Mouse (Mus musculus): ENCODE data around the gene Ppp1r12b. TPM values are rescaled to one million over a fixed set of nuclear protein-coding genes. Genes with fewer than 3 reads are reported as not detected.

The Ppp1r12b gene
- total RNA-seq, 4 experiments from 2014 or later: 70.1 to 85.0 (median 73.8) TPM

DNA sequence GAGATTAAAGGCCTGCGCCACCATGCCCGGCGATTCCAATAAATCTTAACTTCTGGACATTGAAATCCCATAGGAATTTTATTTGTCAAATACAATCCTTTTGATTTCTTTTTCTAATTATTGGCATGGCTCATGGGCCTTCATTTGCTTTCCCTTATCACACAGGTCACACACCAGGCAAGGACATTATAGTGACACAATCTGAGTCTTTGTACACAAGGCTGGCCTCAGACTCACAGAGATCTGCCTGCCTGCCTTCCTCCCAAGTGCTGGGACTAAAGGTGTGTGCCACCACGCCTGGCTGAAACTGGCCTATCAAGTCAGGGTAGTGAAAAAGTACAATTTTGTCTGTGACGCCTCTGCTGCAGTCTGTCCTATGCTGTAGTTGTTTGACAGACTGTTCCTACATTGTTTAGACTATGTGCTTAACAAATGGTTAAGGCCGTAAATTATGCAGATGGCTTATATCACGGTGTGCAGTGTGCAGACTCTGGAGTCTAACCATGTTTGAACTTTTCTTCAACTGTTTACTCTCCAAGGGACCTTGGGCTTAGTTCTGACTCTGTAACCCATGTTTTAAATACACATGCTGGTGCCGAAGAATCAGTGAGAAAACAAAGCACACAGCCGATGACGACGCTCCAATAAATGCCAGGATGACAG lies 191.8 kb downstream of the Ppp1r12b start:
- DNase-seq (ENCODE audit: low spot score in 2 of 2): no peak

GRCm38 (mm10) chr1:134763250-134763649 lies 192.5 kb downstream of the Ppp1r12b start:
- no peak for DNase-seq (ENCODE audit: low spot score in 2 of 2)

DNA sequence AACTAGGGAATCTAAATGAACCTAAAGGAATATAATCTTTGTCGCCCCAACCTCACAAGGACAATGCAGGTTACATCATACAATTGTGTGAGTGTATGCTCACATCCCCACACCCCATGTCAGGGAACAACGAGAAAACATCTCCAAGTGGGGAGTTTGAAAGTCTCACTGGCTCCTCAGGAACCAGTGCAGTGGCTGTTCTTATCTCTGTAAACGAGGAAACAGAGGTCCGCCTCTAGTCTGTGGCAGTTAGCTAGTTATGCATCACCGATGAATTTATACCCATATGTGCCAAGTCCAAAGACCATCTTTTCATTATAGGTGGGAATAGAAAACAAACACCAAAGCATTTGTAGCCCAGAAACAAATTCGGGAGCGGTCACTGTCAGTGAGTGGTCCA lies 194.2 kb downstream of the Ppp1r12b start:
- DNase-seq (ENCODE audit: low spot score in 2 of 2): no peak

- no peak for DNase-seq (ENCODE audit: low spot score in 2 of 2)
Measured at GRCm38 (mm10) chr1:134760642-134761041, 195.1 kb downstream of the Ppp1r12b start.

- DNase-seq (ENCODE audit: low spot score in 2 of 2): no peak
Measured at GRCm38 (mm10) chr1:134759133-134759532, 196.6 kb downstream of the Ppp1r12b start.

- no peak for DNase-seq (ENCODE audit: low spot score in 2 of 2)
Measured at GRCm38 (mm10) chr1:134757230-134757629, 198.5 kb downstream of the Ppp1r12b start.

DNA sequence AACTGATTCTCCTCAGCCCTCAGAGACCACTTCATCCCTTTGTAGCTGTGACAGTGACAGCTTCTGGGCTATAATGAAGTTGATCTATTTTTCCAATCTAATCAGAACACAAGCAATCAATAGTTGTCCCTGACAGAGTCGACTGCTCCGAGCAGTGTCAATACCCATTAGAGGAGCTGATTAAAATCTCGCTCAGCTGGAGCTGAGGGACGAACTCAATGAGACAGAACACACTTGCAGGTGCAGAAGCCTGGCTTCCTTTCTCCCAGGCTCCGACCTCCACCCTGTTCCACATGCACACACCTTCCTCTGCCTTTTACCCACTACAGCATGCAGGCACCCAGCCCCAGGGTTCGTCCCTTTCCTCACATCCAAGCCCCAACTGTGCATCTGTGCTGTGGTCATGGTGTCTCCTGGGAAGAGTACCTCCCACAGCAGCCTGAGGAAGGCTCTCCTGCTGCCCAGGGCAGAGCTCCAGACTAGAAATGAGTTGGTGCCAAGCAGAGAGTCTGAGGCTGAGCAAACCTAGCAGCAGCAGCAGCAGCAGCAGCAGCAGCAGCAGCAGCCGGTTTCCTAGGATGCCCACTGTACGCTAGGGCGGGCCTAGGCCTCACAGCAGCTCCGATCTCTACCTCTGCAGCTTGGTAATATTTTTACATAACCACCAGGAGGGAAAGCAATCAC lies 199.4 kb downstream of the Ppp1r12b start:
- no peak for DNase-seq (ENCODE audit: low spot score in 2 of 2)

DNA sequence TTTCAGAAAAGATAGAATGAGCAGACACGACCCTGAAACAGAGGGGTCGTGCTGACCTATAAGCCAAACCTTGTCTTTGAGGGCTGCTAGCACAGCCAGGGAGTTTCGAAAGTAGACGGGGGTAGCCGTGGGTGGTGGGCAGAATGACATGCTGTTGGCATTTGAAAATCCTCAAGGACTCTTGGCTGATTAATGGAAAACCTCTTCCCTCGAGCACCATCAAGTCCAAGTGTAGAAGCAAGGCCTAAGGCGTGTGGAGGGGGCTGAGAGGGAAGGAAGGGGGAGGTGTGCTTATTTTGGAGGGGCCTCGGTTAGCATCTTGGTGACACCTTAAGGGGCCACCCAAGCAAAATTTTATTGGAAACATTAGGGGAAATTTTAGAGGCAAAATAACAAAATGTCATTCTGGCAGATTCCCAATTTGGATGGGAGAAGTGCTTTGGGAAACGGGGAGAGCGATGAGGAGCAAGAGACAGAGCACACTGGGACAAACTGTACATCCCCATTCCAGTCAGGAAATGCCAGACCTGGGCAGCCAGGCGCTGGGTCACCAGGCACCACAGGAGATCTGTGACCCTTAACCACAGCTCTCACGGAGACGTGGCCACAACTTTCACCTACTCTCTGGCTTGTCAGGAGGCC lies 200.1 kb downstream of the Ppp1r12b start:
- no peak for DNase-seq (ENCODE audit: low spot score in 2 of 2)

DNA sequence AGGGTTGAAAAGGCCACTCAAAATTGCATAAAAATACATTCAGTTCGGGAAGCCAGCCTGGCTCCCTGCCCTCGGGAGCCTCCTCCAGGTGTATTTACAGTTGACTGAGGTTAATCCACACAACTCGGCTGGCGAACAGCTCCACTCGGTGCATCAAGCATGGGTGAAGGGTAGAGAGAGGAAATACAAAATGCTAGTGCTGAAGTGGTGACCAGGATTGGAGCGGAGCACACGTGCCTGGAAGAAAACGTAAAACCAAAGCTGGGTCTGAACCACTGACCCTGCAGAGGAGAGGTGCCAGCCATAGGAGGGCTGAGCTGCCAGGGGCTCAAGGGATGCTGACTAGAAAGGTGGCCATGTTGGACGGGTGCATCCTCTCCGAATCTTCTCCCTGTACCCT lies 200.9 kb downstream of the Ppp1r12b start:
- DNase-seq (ENCODE audit: low spot score in 2 of 2): no peak

DNA sequence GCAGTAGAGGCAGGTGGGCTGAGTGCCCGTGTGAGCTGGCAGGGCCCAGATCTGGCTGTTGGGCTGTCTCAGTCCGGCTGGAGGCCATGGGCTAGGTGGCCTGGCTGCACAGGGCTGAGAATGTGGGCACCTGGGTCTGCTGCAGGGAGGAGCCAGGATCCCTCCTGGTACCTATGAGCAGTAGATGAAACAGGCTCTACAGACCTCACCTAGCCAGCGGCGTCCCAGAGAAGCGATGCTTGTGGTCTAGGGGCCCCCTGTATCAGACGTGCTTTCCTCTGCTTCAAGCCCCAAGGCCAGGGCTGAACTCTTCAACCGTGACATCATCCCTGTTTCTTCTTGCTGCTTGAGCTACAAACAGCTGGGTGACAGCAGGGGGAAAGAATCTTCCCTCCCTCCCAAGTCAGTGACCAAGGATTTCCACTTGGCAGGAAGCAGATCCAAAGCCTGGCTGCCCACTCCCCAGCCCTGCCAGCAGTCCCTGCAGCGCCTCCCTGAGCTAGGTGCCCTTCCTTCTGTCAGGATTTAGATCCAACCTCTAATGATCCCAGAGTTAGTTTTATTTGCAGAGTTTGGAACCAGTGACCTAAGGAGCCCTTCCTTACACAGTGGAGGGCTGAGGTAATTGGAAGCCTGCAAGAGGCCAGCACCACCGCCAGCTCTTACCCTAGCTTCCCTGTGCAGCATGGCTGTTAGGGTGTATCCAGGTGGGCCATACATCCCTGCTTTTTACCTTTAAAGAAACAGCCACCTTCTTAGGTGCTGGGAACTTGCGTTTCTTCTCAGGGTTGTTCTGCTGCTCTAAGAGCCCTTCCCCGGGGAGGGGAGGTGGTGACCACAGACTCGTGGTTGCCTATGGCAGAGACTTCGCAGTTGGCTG lies 201.8 kb downstream of the Ppp1r12b start:
- DNase-seq (ENCODE audit: low spot score in 2 of 2): no peak

DNA sequence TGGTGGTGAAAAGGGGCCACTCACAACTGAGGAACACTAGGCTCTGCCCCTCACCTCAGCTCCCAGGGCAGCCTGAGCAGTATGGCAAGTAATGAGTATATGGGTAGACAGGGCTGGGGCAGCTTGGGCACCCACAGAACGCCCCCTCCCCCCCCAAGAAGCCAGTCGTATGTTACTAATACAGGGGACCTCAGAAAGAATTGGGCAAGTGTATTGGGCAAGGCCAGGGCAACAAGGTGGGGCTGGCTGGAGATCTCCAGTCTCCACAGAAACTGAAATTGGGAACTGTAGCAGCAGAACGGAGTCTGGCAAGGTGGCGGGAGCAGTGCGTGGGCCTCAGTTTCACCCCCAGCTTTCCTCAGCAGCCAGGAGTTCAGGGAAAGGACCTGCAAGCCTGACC lies 203.3 kb downstream of the Ppp1r12b start:
- no peak for DNase-seq (ENCODE audit: low spot score in 2 of 2)

GRCm38 (mm10) chr1:134749889-134750288 lies 205.9 kb downstream of the Ppp1r12b start:
- no peak for DNase-seq (ENCODE audit: low spot score in 2 of 2)

- DNase-seq (ENCODE audit: low spot score in 2 of 2): no peak
Measured at GRCm38 (mm10) chr1:134747236-134748174, 208.2 kb downstream of the Ppp1r12b start.

DNA sequence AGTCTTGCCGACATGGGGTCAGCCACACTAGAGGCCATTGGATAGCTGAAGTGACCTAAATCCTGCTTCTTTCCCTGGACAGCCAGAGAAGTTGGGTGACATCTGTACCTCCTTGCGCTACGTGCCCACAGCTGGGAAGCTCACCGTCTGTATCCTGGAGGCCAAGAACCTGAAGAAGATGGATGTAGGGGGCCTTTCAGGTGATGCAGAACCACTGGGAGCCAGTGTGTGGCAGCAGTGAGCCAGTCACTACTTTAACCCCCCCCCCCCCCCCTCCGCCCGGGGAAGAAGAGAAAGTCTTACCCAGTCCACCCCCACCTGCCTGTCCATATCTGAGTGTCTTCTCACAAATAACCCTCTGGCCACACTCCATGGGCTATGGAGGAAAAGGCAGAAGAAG lies 210.1 kb downstream of the Ppp1r12b start:
- DNase-seq (ENCODE audit: low spot score in 2 of 2): no peak

DNA sequence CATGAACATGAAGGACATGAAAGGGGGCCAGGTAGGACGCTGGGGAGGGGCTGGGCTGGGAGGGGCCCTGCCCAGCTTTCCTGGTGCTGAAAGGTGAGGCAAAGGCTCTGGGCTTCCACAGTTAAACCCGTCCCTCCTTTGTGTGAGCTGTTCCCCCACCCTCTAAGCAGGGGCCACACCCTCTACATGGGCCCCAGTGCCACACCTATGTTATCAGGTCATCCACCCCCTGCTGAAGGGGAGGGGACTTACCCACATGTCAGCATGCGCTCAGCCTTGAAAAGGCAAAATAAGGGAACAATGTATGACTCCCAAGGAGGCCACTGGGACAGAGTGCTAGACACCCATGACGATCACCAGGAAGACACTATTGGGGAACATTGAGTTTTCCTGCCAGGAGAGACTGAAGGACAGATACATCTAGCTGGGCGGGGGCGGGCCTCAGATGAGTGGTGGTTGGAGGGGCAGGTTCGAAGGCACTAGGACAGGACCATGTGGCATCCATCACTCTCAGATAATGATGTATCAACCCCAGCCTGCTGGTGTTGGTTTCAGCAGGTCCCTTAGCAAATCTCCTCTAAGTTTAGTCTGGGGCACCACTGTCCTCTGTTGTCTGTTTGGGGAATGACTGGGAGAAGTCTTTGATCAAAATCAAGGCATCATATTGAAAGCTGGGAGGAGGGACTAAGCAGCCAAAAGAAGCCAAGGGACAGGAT lies 213.6 kb downstream of the Ppp1r12b start:
- no peak for DNase-seq (ENCODE audit: low spot score in 2 of 2)

GRCm38 (mm10) chr1:134741433-134741832 lies 214.3 kb downstream of the Ppp1r12b start:
- DNase-seq (ENCODE audit: low spot score in 2 of 2): no peak

GRCm38 (mm10) chr1:134737463-134737862 lies 218.3 kb downstream of the Ppp1r12b start:
- DNase-seq (ENCODE audit: low spot score in 2 of 2): no peak

DNA sequence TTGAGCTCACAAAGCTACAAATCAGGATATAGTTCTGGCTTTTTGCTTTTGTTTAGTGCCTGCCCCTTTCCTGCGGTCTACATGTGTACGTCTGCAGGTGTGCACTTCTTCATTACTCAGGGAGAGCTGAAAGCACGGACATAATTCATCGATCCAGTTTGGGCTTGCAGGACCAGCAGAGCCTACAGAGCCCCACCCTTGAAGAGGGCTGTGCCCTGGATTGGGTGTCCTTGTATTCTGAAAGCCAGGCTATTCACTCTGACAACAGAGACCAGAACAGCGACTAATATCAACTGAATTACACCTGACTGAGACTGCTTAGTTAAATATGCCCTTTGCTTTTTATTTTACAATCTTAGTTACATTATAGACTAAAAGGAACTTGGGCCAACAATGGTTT lies 222.1 kb downstream of the Ppp1r12b start:
- DNase-seq (ENCODE audit: low spot score in 2 of 2): no peak

GRCm38 (mm10) chr1:134727256-134727655 lies 228.5 kb downstream of the Ppp1r12b start:
- no peak for DNase-seq (ENCODE audit: low spot score in 2 of 2)

DNA sequence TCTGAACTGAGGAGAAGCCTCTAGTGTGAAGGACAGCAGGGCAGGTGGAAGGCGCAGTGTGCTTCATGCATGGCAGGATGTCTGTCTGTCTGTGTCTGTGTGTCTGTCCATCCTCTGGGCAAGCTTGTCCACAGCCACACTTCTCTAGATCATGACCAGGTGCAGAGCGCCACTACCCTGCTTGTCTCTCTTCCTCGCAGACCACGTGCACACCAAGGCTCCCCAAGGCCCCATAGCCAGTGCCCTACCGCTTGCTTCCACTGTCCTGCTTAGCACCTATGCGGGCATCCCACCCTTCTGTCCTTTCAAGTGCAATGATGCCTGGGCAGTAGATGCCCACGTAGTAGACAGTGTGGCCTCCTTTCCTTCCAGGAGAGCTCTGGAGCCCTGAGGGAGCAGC lies 229.3 kb downstream of the Ppp1r12b start:
- DNase-seq (ENCODE audit: low spot score in 2 of 2): no peak

Measured in left cerebral cortex, adult 8-10 months (tissue).